Mouse (Mus musculus) G1E (cell line): ENCODE measurements around the gene Haus2. TPM values are rescaled to one million over a fixed set of nuclear protein-coding genes. Genes with fewer than 3 reads are reported as not detected.
A peak's percentile ranks its signal among the peaks of the same experiment; 100 is the strongest.

Source experiments
- ATAC-seq: 2 replicates; pipeline ENCODE4 v1.8.0; 2016; ENCODE audit warnings: mild to moderate bottlenecking; ENCODE audit not compliant: insufficient number of reproducible peaks, poor library complexity, low FRiP score, severe bottlenecking; ENCODE audit errors: extremely low read depth
- DNase-seq: peaks from one replicate; pipeline ENCODE4 v3.0.0; 2012; ENCODE audit warnings: low spot score
- H3K27me3 ChIP-seq: 2 replicates; pipeline ENCODE4 v1.6.1; 2012; ENCODE audit warnings: mild to moderate bottlenecking, low read length, inconsistent platforms; ENCODE audit not compliant: insufficient read depth
- H3K36me3 ChIP-seq: replicated peaks from 2 replicates; pipeline ENCODE3; 2012; ENCODE audit warnings: mild to moderate bottlenecking, inconsistent platforms
- H3K4me1 ChIP-seq: 2 replicates; pipeline ENCODE4 v1.6.1; 2012; ENCODE audit warnings: low read depth, low read length, inconsistent platforms, mixed read lengths; ENCODE audit not compliant: insufficient read depth
- H3K4me3 ChIP-seq: 2 replicates; pipeline ENCODE4 v1.5.1; 2012; ENCODE audit warnings: low read depth, mild to moderate bottlenecking, inconsistent platforms, low read length, moderate library complexity, mixed read lengths
- H3K9me3 ChIP-seq: replicated peaks from 2 replicates; pipeline ENCODE4 v1.6.1; 2012; ENCODE audit warnings: inconsistent platforms
- CTCF ChIP-seq: IDR thresholded peaks from 2 replicates; pipeline ENCODE4 v1.5.1; 2012; ENCODE audit warnings: low read depth, low read length, inconsistent platforms, mixed read lengths
- GATA1 ChIP-seq: IDR thresholded peaks from 2 replicates; pipeline ENCODE4 v1.6.1; 2012; ENCODE audit warnings: borderline replicate concordance, low read length, inconsistent platforms, mixed read lengths
- GATA2 ChIP-seq: IDR thresholded peaks from 2 replicates; pipeline ENCODE4 v1.6.1; 2012; ENCODE audit warnings: low read depth, low read length, inconsistent platforms, borderline replicate concordance
- POLR2AphosphoS5 ChIP-seq: IDR thresholded peaks from 2 replicates; pipeline ENCODE4 v1.6.1; 2012; ENCODE audit warnings: low read depth, low read length, inconsistent platforms; ENCODE audit not compliant: insufficient replicate concordance
- TAL1 ChIP-seq: conservative IDR thresholded peaks from 2 replicates; pipeline ENCODE4 v1.6.1; 2012; ENCODE audit warnings: low read depth, low read length, inconsistent platforms, mixed read lengths
- polyA plus RNA-seq: library from polyadenylated mRNA; stranded (reverse); fragments of >175 nt; gene quantifications from 2 replicates; pipeline ENCODE4 v1.2.3, GENCODE M21; 2012
- total RNA-seq, 2 experiments: library from RNA; stranded (forward) in 1 of 2; stranded (reverse) in 1 of 2; fragments of 200-1000 nt in 1 of 2; fragments of >200 nt in 1 of 2; fragmentation: Nextera tagmentation in 1 of 2; gene quantifications; 2 replicates each; pipeline ENCODE4 v1.2.3; 2014 to 2017

Gene Haus2
- total and polyA plus RNA-seq, 3 experiments = 3.2 to 30.5 (median 14.6) TPM

- Histone ChIP-seq H3K9me3 (no peaks in the 10 kb centered on the region), H3K27me3 (peaks cover 4% of the 10 kb centered on the region), H3K4me3 (peak within 1 kb of the TSS; percentile 74), H3K36me3 (no peaks in the 10 kb centered on the region), H3K4me1 (peaks cover 50% of the 10 kb centered on the region)
- no peak for TF ChIP-seq GATA2
- TF ChIP-seq GATA1 = no peak
- no peak for TF ChIP-seq TAL1
- no peak for TF ChIP-seq POLR2AphosphoS5
- TF ChIP-seq CTCF = no peak
- DNase-seq = peak; percentile 88
- ATAC-seq = peak; percentile 89
Measured at GRCm38 (mm10) chr2:120628886-120629735, 19.9 kb downstream of the Haus2 start, which contains the start of gene Stard9. TSS of gene Stard9 (plus strand) at chr2:120629121.

GRCm38 (mm10) chr2:120630246-120630645 lies 21.1 kb downstream of the Haus2 start:
- DNase-seq = no peak
- no peak for ATAC-seq

GRCm38 (mm10) chr2:120630655-120631054 lies 21.5 kb downstream of the Haus2 start:
- DNase-seq (no peak), ATAC-seq (no peak)
- Histone ChIP-seq H3K36me3 (peaks cover 2% of the 10 kb centered on the region), H3K27me3 (peaks cover 8% of the 10 kb centered on the region), H3K4me1 (peaks cover 51% of the 10 kb centered on the region), H3K4me3 (no peak overlapping the region), H3K9me3 (no peaks in the 10 kb centered on the region)
- TF ChIP-seq CTCF = no peak
- no peak for TF ChIP-seq TAL1
- no peak for TF ChIP-seq GATA1
- no peak for TF ChIP-seq GATA2
- no peak for TF ChIP-seq POLR2AphosphoS5

More at GRCm38 (mm10) chr2:120630246-120630645, 21.1 kb downstream of the Haus2 start:
- TF ChIP-seq POLR2AphosphoS5 = no peak
- TF ChIP-seq GATA2 = no peak
- no peak for TF ChIP-seq GATA1
- TF ChIP-seq CTCF = no peak
- no peak for TF ChIP-seq TAL1
- H3K4me1 ChIP-seq = peaks cover 51% of the 10 kb centered on the region
- no peak overlapping the region; the same call in 1 of the 2 replicates for H3K4me3 ChIP-seq
- H3K27me3 ChIP-seq = peaks cover 8% of the 10 kb centered on the region
- H3K9me3 ChIP-seq = no peaks in the 10 kb centered on the region
- H3K36me3 ChIP-seq = peaks cover 2% of the 10 kb centered on the region

GRCm38 (mm10) chr2:120631521-120631920 lies 22.3 kb downstream of the Haus2 start:
- peaks cover 2% of the 10 kb centered on the region for H3K36me3 ChIP-seq
- ATAC-seq = peak; percentile 49
- peaks cover 48% of the 10 kb centered on the region for H3K4me1 ChIP-seq
- DNase-seq = peak; percentile 33
- H3K4me3 ChIP-seq = peak overlapping the region; percentile 20; the same call in 1 of the 2 replicates
- peaks cover 8% of the 10 kb centered on the region for H3K27me3 ChIP-seq
- H3K9me3 ChIP-seq = no peaks in the 10 kb centered on the region
- peak; percentile 97 for TF ChIP-seq TAL1
- TF ChIP-seq GATA1 = no peak
- TF ChIP-seq CTCF = no peak
- no peak for TF ChIP-seq POLR2AphosphoS5

GRCm38 (mm10) chr2:120631957-120632356 lies 22.8 kb downstream of the Haus2 start:
- Histone ChIP-seq H3K4me3 (peak overlapping the region; percentile 20; the same call in 1 of the 2 replicates), H3K9me3 (no peaks in the 10 kb centered on the region), H3K4me1 (peaks cover 48% of the 10 kb centered on the region), H3K36me3 (peaks cover 2% of the 10 kb centered on the region), H3K27me3 (peaks cover 8% of the 10 kb centered on the region)
- ATAC-seq (0 out of 2 replicates have a peak, but pooled peaks have one; percentile 41), DNase-seq (peak; percentile 12)
- TF ChIP-seq TAL1 = no peak
- no peak for TF ChIP-seq GATA1
- TF ChIP-seq GATA2 = no peak
- TF ChIP-seq POLR2AphosphoS5 = no peak
- no peak for TF ChIP-seq CTCF

GRCm38 (mm10) chr2:120640835-120641234 lies 31.7 kb downstream of the Haus2 start:
- Histone ChIP-seq H3K36me3 (no peaks in the 10 kb centered on the region), H3K9me3 (no peaks in the 10 kb centered on the region), H3K4me3 (no peak overlapping the region), H3K27me3 (peaks cover 8% of the 10 kb centered on the region), H3K4me1 (peaks cover 10% of the 10 kb centered on the region; the same call in 1 of the 2 replicates)
- DNase-seq (no peak), ATAC-seq (no peak)
- TF ChIP-seq CTCF (no peak), GATA2 (no peak), TAL1 (no peak), POLR2AphosphoS5 (no peak), GATA1 (no peak)
